In genomic region chr7:99957226-99957965, GRCm38 (mm10) we compare ENCODE assay signal across 19 mouse cellular contexts. TPM values are rescaled to one million over a fixed set of nuclear protein-coding genes. Genes with fewer than 3 reads are reported as not detected.
DNase-seq lines count a peak whose midpoint lies in the region; TF ChIP-seq lines count a peak whose summit lies in the region.
"Had no signal": no experiment of that assay in that cellular context is flagged by ENCODE, and none has a peak within 500 bp of the region (broad histone marks: within the 10 kb centered on the region; RNA-seq: fewer than 3 reads in every experiment).

No protein-coding gene starts in this region.

- H3K36me3 ChIP-seq in limb, embryonic 10.5 days = peaks cover 14% of the 10 kb centered on the region
- H3K36me3 ChIP-seq: hindbrain, embryonic 12.5 days; limb, embryonic 13.5 days had no signal

- intact Hi-C loops in heart, postnatal 25 days (cut with DNase I) = no loop called here

- 85% methylated on average over 12 of the region's 12 CpGs for WGBS in limb, embryonic 10.5 days

- H3K27me3 ChIP-seq in limb, embryonic 10.5 days (ENCODE audit: low read depth, poor library complexity, severe bottlenecking) = no peaks in the 10 kb centered on the region
- H3K27me3 ChIP-seq: hindbrain, embryonic 12.5 days; limb, embryonic 13.5 days; liver, embryonic 15.5 days; neural tube, embryonic 12.5 days had no signal

- no peak for TF ChIP-seq CTCF in layer of hippocampus, adult 2 months (conservative IDR thresholded peaks at IDR 0.05)

- no peaks in the 10 kb centered on the region for H3K9me3 ChIP-seq in limb, embryonic 10.5 days (replicated peaks)
- H3K9me3 ChIP-seq: hindbrain, embryonic 12.5 days; limb, embryonic 13.5 days; liver, embryonic 15.5 days; neural tube, embryonic 12.5 days had no signal

- no peak overlapping the region for H3K4me3 ChIP-seq in layer of hippocampus, adult 2 months
- H3K4me3 ChIP-seq in limb, embryonic 10.5 days = no peak overlapping the region
- H3K4me3 ChIP-seq: erythroblast, embryonic 14.5 days; hindbrain, embryonic 12.5 days; limb, embryonic 13.5 days; liver, embryonic 15.5 days; neural tube, embryonic 12.5 days had no signal

- peak overlapping the region; percentile 40 for H3K27ac ChIP-seq in layer of hippocampus, adult 2 months
- no peak overlapping the region for H3K27ac ChIP-seq in limb, embryonic 10.5 days
- H3K27ac ChIP-seq: hindbrain, embryonic 12.5 days; limb, embryonic 13.5 days; liver, embryonic 15.5 days; neural tube, embryonic 12.5 days had no signal

- peak; percentile 87 for DNase-seq in heart, adult 11 months
- no peak for DNase-seq in heart, postnatal 25 days (ENCODE audit: low spot score)
- no peak for DNase-seq in layer of hippocampus, adult 2 months (ENCODE audit: low spot score in 2 of 2)
- DNase-seq in layer of hippocampus, postnatal 36 days = no peak
- DNase-seq in brain, adult 2 months (ENCODE audit: low read depth, low spot score) = peak; percentile 52
- DNase-seq in limb, embryonic 10.5 days (ENCODE audit: low spot score) = peak; percentile 12
- DNase-seq in adrenal gland, adult 2 months = no peak
- DNase-seq: adrenal gland, postnatal 25 days; cerebellum, adult 11 months; gastrocnemius, postnatal 14 days; lung, postnatal 10 days; thymus, postnatal 4 days had no signal

- H3K4me1 ChIP-seq in limb, embryonic 10.5 days = no peaks in the 10 kb centered on the region
- H3K4me1 ChIP-seq: hindbrain, embryonic 12.5 days had no signal

RNA-seq across cellular contexts. Expression of gene Rnf169, which starts 22.9 kb away (rescaled TPM):
- total RNA-seq in heart, postnatal 25 days (2021) = 10 to 100 TPM in 1 of 2 experiments, 1 to 10 TPM in 1; 9.8 to 10.2 TPM
- total RNA-seq in layer of hippocampus, adult 2 months (2021) = 10 to 100 TPM; 26.6 to 28.2 TPM
- 10 to 100 TPM; 24.6 to 29.5 TPM for total RNA-seq in layer of hippocampus, postnatal 36 days (2021)
- polyA plus RNA-seq in limb, embryonic 10.5 days (2016; fragmentation: Nextera tagmentation; extraction: Ambion mirVana) = 5.6 and 6.3 TPM in 2 replicates
- 10 to 100 TPM; 13.0 to 13.8 TPM for total RNA-seq in adrenal gland, adult 2 months (2021)
- 3.7 and 5.0 TPM in 2 replicates for polyA plus RNA-seq in adrenal gland, adult 2 months (2012; rRNA removed)

RNA-seq across cellular contexts. Expression of gene Chrdl2, which starts 48.6 kb away (rescaled TPM):
- total RNA-seq in heart, postnatal 25 days (2021) = under 1 TPM in 1 of 2 experiments, not detected in 1; 0.36 TPM
- total RNA-seq in layer of hippocampus, adult 2 months (2021) = under 1 TPM; 0.27 to 0.38 TPM
- total RNA-seq in layer of hippocampus, postnatal 36 days (2021) = under 1 TPM; 0.47 to 0.58 TPM
- 0.14 and 0.19 TPM in 2 replicates for polyA plus RNA-seq in limb, embryonic 10.5 days (2016; fragmentation: Nextera tagmentation; extraction: Ambion mirVana)
- not detected for total RNA-seq in adrenal gland, adult 2 months (2021)
- 0.33 TPM in 1 of 2 replicates, not detected in the other for polyA plus RNA-seq in adrenal gland, adult 2 months (2012; rRNA removed)
- total RNA-seq: adrenal gland, postnatal 25 days; megakaryocyte-erythroid progenitor cell, adult 5-6 weeks had no signal
- polyA plus RNA-seq: C2C12; erythroblast, embryonic 14.5 days; liver, embryonic 15.5 days had no signal

Comparison
In these comparisons a context has a peak if more than half of its experiments do, and no peak if none do; other contexts are left out.
1. DNase-seq: peak in heart, adult 11 months (single experiment), brain, adult 2 months (single experiment) and limb, embryonic 10.5 days (single experiment); none in heart, postnatal 25 days (single experiment), layer of hippocampus, adult 2 months (0 of 2), layer of hippocampus, postnatal 36 days (0 of 2) and adrenal gland, adult 2 months (single experiment).